Mouse (Mus musculus) heart, postnatal 0 days (tissue): ENCODE measurements around the gene Slc33a1.

Source experiments
- CTCF ChIP-seq: IDR thresholded peaks from 2 replicates; pipeline ENCODE4 v1.5.1; 2016; ENCODE audit warnings: antibody characterized with exemption, control low read depth, low read depth
- EP300 ChIP-seq: IDR thresholded peaks from 2 replicates; pipeline ENCODE4 v1.6.1; 2016; ENCODE audit warnings: antibody characterized with exemption, low read depth

- no peak for TF ChIP-seq EP300
- no peak for TF ChIP-seq CTCF
Measured at GRCm38 (mm10) chr3:63905241-63905640, 59.3 kb downstream of the Slc33a1 start.
